Mouse (Mus musculus) C2C12 (cell line): ENCODE results near the gene Lhpp. TPM values are rescaled to one million over a fixed set of nuclear protein-coding genes. Genes with fewer than 3 reads are reported as not detected.
A peak's percentile ranks its signal among the peaks of the same experiment; 100 is the strongest.
"Not testable (repeated sequence)": the region's sequence is repeated elsewhere in the genome, so short reads cannot be mapped to it uniquely, and the experiment has no call there.

Experiments used
- H3K27me3 ChIP-seq: one replicate; pipeline ENCODE4 v1.6.1; 2011; ENCODE audit not compliant: control insufficient read depth, insufficient read depth, insufficient read length
- H3K36me3 ChIP-seq: one replicate; pipeline ENCODE4 v1.6.1; 2011; ENCODE audit not compliant: control insufficient read depth, insufficient read depth
- H3K4me3 ChIP-seq: one replicate; pipeline ENCODE4 v1.5.1; 2011; ENCODE audit warnings: mild to moderate bottlenecking, control low read depth; ENCODE audit not compliant: poor library complexity, insufficient read depth, severe bottlenecking
- H3K79me2 ChIP-seq: one replicate; pipeline ENCODE4 v1.6.1; 2011; ENCODE audit not compliant: control insufficient read depth, insufficient read depth
- H3K79me3 ChIP-seq: one replicate; pipeline ENCODE4 v1.6.1; 2011; ENCODE audit warnings: low read depth, control low read depth
- H3ac ChIP-seq: one replicate; pipeline ENCODE3; 2011; ENCODE audit warnings: low read depth; ENCODE audit not compliant: control insufficient read depth, insufficient read length
- CEBPB ChIP-seq: IDR thresholded peaks from one replicate; pipeline ENCODE4 v1.6.1; 2011; ENCODE audit warnings: low read depth, mild to moderate bottlenecking, control low read depth, moderate library complexity
- CTCF ChIP-seq: IDR thresholded peaks from one replicate; pipeline ENCODE4 v1.5.1; 2011; ENCODE audit not compliant: control insufficient read depth, insufficient read depth, insufficient read length
- FOSL1 ChIP-seq: IDR thresholded peaks from one replicate; pipeline ENCODE4 v1.8.0; 2011; ENCODE audit warnings: mild to moderate bottlenecking, low read length; ENCODE audit not compliant: poor library complexity, insufficient read depth, severe bottlenecking
- MAX ChIP-seq: IDR thresholded peaks from one replicate; pipeline ENCODE4 v1.6.1; 2011; ENCODE audit warnings: mild to moderate bottlenecking, control low read depth
- MYOD1 ChIP-seq: IDR thresholded peaks from one replicate; pipeline ENCODE4 v1.6.1; 2011; ENCODE audit warnings: low read depth; ENCODE audit not compliant: control insufficient read depth, insufficient read length
- MYOG ChIP-seq: IDR thresholded peaks from one replicate; pipeline ENCODE4 v1.6.1; 2011; ENCODE audit not compliant: control insufficient read depth, insufficient read length; ENCODE audit errors: extremely low read depth
- USF1 ChIP-seq: IDR thresholded peaks from one replicate; pipeline ENCODE4 v1.6.1; 2011; ENCODE audit warnings: low read depth, mild to moderate bottlenecking, control low read depth, moderate library complexity
- polyA plus RNA-seq: library from polyadenylated mRNA; unstranded; fragments of >200 nt; fragmentation: generic; extraction: Trizol; gene quantifications from one replicate; pipeline ENCODE4 v1.2.1, GENCODE M21; 2012; ENCODE audit warnings: missing spikeins

The Lhpp gene
- polyA plus RNA-seq, 1 experiment = 2.9 TPM

DNA sequence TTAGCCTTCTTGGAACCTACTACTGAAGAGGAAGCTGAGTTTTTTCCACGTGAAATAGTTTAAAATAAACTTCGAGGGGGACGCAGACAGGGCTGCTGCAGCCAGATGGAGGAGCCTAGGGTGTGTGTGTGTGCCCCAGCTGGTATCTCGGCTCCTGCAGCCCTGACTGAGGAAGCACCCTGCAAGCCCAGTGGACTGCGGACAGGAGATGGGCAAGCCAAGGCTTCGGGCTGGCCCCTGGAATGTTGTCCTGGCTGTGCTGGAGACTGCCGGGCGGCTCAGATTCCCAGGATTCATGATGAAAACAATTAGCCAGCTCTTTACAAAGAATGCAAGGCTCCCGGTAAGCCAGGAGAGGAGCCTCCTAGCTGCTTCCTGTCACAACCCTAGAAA, 47.6 kb downstream of the Lhpp start:
- TF ChIP-seq USF1 = no peak
- no peak for TF ChIP-seq MYOD1
- no peak for TF ChIP-seq FOSL1
- TF ChIP-seq MYOG = no peak
- TF ChIP-seq CTCF = no peak
- no peak for TF ChIP-seq MAX
- no peak for TF ChIP-seq CEBPB

DNA sequence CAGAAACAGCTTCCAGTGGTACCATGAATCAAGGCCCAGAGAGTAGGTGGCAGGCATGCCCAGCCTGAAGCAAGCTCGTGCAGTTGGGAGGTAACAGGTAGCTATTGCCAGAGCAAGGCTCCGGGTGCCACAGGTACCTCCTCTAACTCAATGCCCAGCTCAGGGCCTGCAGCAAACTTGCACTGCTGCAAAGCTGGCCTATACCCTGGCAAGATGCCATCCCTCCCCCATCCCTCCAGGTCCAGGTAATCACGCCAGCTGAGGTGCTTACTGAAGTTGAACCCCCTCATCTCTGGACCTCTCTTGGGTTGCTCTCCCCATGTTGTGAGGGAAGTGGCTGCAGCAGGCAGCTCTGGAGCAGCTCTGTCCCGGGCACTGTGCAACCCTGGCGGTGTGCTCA, 48.2 kb downstream of the Lhpp start:
- no peak overlapping the region for H3K4me3 ChIP-seq
- TF ChIP-seq FOSL1 (no peak), MYOG (no peak), MAX (no peak), CTCF (no peak), CEBPB (no peak), MYOD1 (no peak), USF1 (no peak)
- no peak overlapping the region for H3ac ChIP-seq
- no peaks in the 10 kb centered on the region for H3K79me2 ChIP-seq
- no peaks in the 10 kb centered on the region for H3K36me3 ChIP-seq
- no peaks in the 10 kb centered on the region for H3K79me3 ChIP-seq
- H3K27me3 ChIP-seq = no peaks in the 10 kb centered on the region

More for the DNA sequence above, 47.6 kb downstream of the Lhpp start:
- Histone ChIP-seq H3K27me3 (no peaks in the 10 kb centered on the region), H3K4me3 (no peak overlapping the region), H3ac (peak overlapping the region; percentile 18), H3K79me3 (no peaks in the 10 kb centered on the region), H3K36me3 (no peaks in the 10 kb centered on the region), H3K79me2 (no peaks in the 10 kb centered on the region)

DNA sequence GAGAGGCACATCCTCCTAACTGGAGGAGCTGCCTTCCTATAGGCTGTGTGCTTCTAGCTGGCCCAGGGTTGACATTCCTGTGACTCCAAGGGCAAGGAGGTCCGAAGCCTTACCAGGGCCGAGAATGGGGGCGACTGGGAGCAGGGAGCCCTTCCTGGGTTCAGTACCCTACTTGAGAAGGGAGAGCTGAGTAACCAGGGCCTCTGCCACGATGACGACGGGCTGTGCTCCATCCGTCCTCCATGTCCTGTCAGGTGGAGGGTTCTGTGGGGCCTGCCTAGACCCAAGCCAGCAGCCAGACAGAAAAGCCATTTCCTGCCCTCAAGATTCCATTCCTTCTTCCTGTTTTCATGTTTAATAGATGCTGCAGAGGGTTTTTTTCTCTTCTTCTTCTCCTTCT, 49.2 kb downstream of the Lhpp start:
- Histone ChIP-seq H3K36me3 (no peaks in the 10 kb centered on the region), H3K4me3 (no peak overlapping the region), H3K27me3 (no peaks in the 10 kb centered on the region), H3K79me2 (no peaks in the 10 kb centered on the region), H3ac (no peak overlapping the region), H3K79me3 (no peaks in the 10 kb centered on the region)
- TF ChIP-seq MAX = no peak
- no peak for TF ChIP-seq MYOD1
- TF ChIP-seq CTCF = no peak
- TF ChIP-seq CEBPB = no peak
- no peak for TF ChIP-seq FOSL1
- TF ChIP-seq USF1 = no peak

DNA sequence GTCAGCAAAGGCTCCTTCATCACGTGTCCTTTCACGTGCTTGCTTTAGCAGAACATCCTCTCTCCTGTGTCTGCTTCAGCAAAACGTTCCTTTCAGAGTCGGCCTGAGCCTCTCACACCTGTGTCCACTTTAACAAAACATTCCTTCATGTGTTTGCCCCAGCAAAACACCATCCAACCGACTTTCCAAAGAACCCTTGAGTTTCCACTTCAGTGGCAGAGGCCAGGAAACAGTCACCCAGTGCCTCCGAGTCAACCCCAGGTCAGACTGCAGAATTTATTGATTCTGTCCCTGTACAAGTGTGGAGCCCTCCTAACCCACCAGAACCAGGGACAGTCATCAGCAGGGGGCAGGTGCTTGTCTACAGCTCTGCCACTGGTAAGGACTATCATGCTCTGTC, 52.4 kb downstream of the Lhpp start:
- not testable (repeated sequence) for H3K79me2 ChIP-seq, H3K79me3 ChIP-seq, H3ac ChIP-seq, H3K4me3 ChIP-seq, H3K27me3 ChIP-seq, H3K36me3 ChIP-seq

DNA sequence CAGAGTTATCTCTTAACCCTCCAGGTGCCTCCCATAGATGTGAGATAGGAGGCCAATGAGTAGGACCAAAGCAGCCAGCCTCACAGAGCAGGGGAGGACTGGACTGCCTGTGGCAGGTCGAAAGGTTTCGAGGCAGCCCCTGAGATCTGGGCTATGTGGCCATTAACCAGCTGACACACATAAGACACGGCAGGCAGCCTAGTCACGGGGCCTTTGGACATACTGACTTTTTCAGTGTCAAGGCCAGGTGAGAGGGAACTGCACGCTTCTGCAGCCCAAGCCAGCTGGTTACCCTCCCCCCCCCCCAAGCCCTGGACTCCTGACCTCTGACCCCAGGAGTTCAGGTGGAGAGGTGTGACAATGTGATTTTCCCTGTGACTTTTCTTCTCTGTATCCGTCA, 54.4 kb downstream of the Lhpp start:
- Histone ChIP-seq H3K79me2 (no peaks in the 10 kb centered on the region), H3K79me3 (no peaks in the 10 kb centered on the region), H3K36me3 (no peaks in the 10 kb centered on the region), H3K4me3 (no peak overlapping the region), H3ac (no peak overlapping the region), H3K27me3 (no peaks in the 10 kb centered on the region)
- TF ChIP-seq USF1 (no peak), MYOD1 (no peak), MYOG (no peak), MAX (no peak), CEBPB (no peak), CTCF (no peak), FOSL1 (no peak)

DNA sequence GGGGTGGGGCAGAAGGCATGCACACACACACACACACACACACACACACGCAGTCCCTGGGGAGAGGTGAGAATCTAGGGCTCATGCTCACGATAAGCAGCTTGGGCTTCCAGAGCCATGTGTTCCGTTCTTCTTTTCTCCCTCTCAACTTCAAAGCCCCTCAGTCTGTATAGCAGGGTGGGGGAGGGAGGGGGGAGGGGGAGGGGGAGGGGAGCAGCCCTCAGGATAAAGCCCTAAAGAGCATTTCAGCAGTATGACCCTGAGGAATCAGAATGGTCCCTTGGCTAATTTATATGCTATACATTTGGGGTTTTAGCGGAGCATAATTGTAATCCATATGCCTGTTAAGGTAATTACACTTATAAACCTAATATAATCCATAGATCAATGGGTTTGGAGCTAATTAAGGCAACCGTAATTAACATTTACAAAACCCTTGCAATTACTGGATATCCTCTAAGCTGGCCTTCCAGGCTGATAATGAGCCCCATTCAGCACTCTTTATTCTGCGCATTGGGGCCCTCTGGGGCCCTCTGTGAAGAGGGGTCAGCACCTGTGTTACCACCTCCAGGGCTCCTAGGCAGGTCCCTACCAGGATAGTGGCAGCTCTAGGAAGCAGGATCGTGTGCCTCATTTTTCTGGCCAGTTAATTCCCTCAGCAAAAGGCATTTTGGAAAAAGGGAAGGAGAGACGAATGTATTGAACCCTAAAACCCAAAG, 55.4 kb downstream of the Lhpp start:
- H3K79me2 ChIP-seq = no peaks in the 10 kb centered on the region
- H3K4me3 ChIP-seq = no peak overlapping the region
- TF ChIP-seq MYOG (no peak), USF1 (no peak), CTCF (no peak), MYOD1 (no peak), FOSL1 (no peak), CEBPB (no peak), MAX (no peak)
- no peaks in the 10 kb centered on the region for H3K36me3 ChIP-seq
- H3ac ChIP-seq = no peak overlapping the region
- H3K79me3 ChIP-seq = no peaks in the 10 kb centered on the region
- no peaks in the 10 kb centered on the region for H3K27me3 ChIP-seq
